In genomic region chr11:66046594-66047193, GRCm38 (mm10) we compare ENCODE assay signal across 13 mouse cellular contexts.
DNase-seq lines count a peak whose midpoint lies in the region; ATAC-seq and TF ChIP-seq lines count a peak whose summit lies in the region.
"Had no signal": no experiment of that assay in that cellular context is flagged by ENCODE, and none has a peak within 500 bp of the region (broad histone marks: within the 10 kb centered on the region; RNA-seq: fewer than 3 reads in every experiment).

No protein-coding gene starts in this region.

- DNase-seq in embryonic facial prominence, embryonic 14.5 days (ENCODE audit: low spot score) = peak; percentile 74
- no peak for DNase-seq in embryonic facial prominence, embryonic 10.5 days (ENCODE audit: low spot score)
- DNase-seq in lung, embryonic 14.5 days = peak; percentile 85
- no peak for DNase-seq in lung, postnatal 25 days (ENCODE audit: low spot score)
- peak; percentile 52 to 69 for DNase-seq in kidney, postnatal 25 days
- DNase-seq in natural killer cell, adult 2 months (ENCODE audit: low spot score in 2 of 2) = no peak
- no peak for DNase-seq in heart, adult 18-20 months
- DNase-seq: liver; right cerebral cortex, postnatal 14 days; thymus, adult 2 months had no signal

- H3K36me3 ChIP-seq in embryonic facial prominence, embryonic 14.5 days (ENCODE audit: control insufficient read depth, insufficient read depth, low read length) = no peaks in the 10 kb centered on the region
- no peaks in the 10 kb centered on the region for H3K36me3 ChIP-seq in embryonic facial prominence, embryonic 10.5 days (replicated peaks)
- no peaks in the 10 kb centered on the region for H3K36me3 ChIP-seq in lung, embryonic 14.5 days (ENCODE audit: insufficient read depth)
- H3K36me3 ChIP-seq in forebrain, embryonic 15.5 days = no peaks in the 10 kb centered on the region

- H3K4me3 ChIP-seq in embryonic facial prominence, embryonic 14.5 days (ENCODE audit: low read depth, low read length) = no peak overlapping the region
- H3K4me3 ChIP-seq in embryonic facial prominence, embryonic 10.5 days = no peak overlapping the region
- no peak overlapping the region for H3K4me3 ChIP-seq in lung, embryonic 14.5 days (ENCODE audit: low read depth, low read length)
- H3K4me3 ChIP-seq in forebrain, embryonic 15.5 days = no peak overlapping the region

- peaks cover 9% of the 10 kb centered on the region for H3K4me1 ChIP-seq in embryonic facial prominence, embryonic 14.5 days (ENCODE audit: control insufficient read depth, insufficient read depth, low read length)
- H3K4me1 ChIP-seq in embryonic facial prominence, embryonic 10.5 days = peaks cover 5% of the 10 kb centered on the region; the same call in 1 of the 2 replicates
- H3K4me1 ChIP-seq in lung, embryonic 14.5 days (ENCODE audit: insufficient read depth) = 0 out of 2 replicates have a peak, but pooled peaks cover 3% of the 10 kb centered on the region
- peaks cover 48% of the 10 kb centered on the region for H3K4me1 ChIP-seq in forebrain, embryonic 15.5 days

- no peak overlapping the region for H3K9ac ChIP-seq in embryonic facial prominence, embryonic 14.5 days (ENCODE audit: low read depth, low read length)
- H3K9ac ChIP-seq in lung, embryonic 14.5 days = no peak overlapping the region
- H3K9ac ChIP-seq in forebrain, embryonic 15.5 days (replicated peaks) = no peak overlapping the region

- WGBS in embryonic facial prominence, embryonic 14.5 days = 62% methylated on average over 4 of the region's 4 CpGs
- 77% methylated on average over 4 of the region's 4 CpGs for whole genome bisulfite sequencing in embryonic facial prominence, embryonic 10.5 days
- 42% methylated on average over 4 of the region's 4 CpGs for WGBS in lung, embryonic 14.5 days
- 17% methylated on average over 4 of the region's 4 CpGs for WGBS in forebrain, embryonic 15.5 days

- no peaks in the 10 kb centered on the region for H3K9me3 ChIP-seq in embryonic facial prominence, embryonic 14.5 days (ENCODE audit: control insufficient read depth, low read length)
- H3K9me3 ChIP-seq in embryonic facial prominence, embryonic 10.5 days = no peaks in the 10 kb centered on the region
- no peaks in the 10 kb centered on the region for H3K9me3 ChIP-seq in lung, embryonic 14.5 days (ENCODE audit: low read depth, low read length)
- H3K9me3 ChIP-seq in forebrain, embryonic 15.5 days = no peaks in the 10 kb centered on the region

- TF ChIP-seq CTCF in lung, embryonic 14.5 days (IDR thresholded peaks at IDR 0.05; ENCODE audit: low read depth) = no peak

- H3K27me3 ChIP-seq in embryonic facial prominence, embryonic 14.5 days (replicated peaks; ENCODE audit: control insufficient read depth, insufficient read depth, low read length) = no peaks in the 10 kb centered on the region
- H3K27me3 ChIP-seq in embryonic facial prominence, embryonic 10.5 days (replicated peaks; ENCODE audit: low read depth, poor library complexity, severe bottlenecking) = no peaks in the 10 kb centered on the region
- no peaks in the 10 kb centered on the region for H3K27me3 ChIP-seq in lung, embryonic 14.5 days (ENCODE audit: insufficient read depth, low read length)
- H3K27me3 ChIP-seq in forebrain, embryonic 15.5 days = no peaks in the 10 kb centered on the region

- H3K27ac ChIP-seq in embryonic facial prominence, embryonic 14.5 days (replicated peaks; ENCODE audit: low read depth, low read length) = no peak overlapping the region
- H3K27ac ChIP-seq in embryonic facial prominence, embryonic 10.5 days (replicated peaks) = no peak overlapping the region
- H3K27ac ChIP-seq in lung, embryonic 14.5 days (ENCODE audit: low read depth) = no peak overlapping the region
- H3K27ac ChIP-seq in forebrain, embryonic 15.5 days (replicated peaks) = peak overlapping the region; percentile 86

- ATAC-seq in embryonic facial prominence, embryonic 14.5 days (ENCODE audit: low read depth) = no peak
- ATAC-seq in lung, embryonic 14.5 days (ENCODE audit: insufficient read depth) = peak; percentile 62
- ATAC-seq in forebrain, embryonic 15.5 days (replicated peaks) = peak; percentile 91
- ATAC-seq: midbrain, embryonic 16.5 days; Patski had no signal

- no peak overlapping the region for H3K4me2 ChIP-seq in embryonic facial prominence, embryonic 14.5 days (ENCODE audit: low read depth, low read length)
- H3K4me2 ChIP-seq in lung, embryonic 14.5 days = no peak overlapping the region
- H3K4me2 ChIP-seq in forebrain, embryonic 15.5 days (replicated peaks) = no peak overlapping the region

Comparison
In these comparisons a context has a peak if more than half of its experiments do, and no peak if none do; other contexts are left out.
1. DNase-seq: peak in embryonic facial prominence, embryonic 14.5 days (single experiment), lung, embryonic 14.5 days (single experiment) and kidney, postnatal 25 days (2 of 2); none in embryonic facial prominence, embryonic 10.5 days (single experiment), lung, postnatal 25 days (single experiment), natural killer cell, adult 2 months (0 of 2) and heart, adult 18-20 months (0 of 2).